Mouse (Mus musculus) thymus, postnatal 10 days (tissue): Measurements from ENCODE around the gene Cep131.

Experiments
- DNase-seq, 2 experiments: peaks; one replicate each; pipeline ENCODE4 v3.0.0; 2021; ENCODE audit warnings: low spot score in 2 of 2

The Cep131 gene

DNA sequence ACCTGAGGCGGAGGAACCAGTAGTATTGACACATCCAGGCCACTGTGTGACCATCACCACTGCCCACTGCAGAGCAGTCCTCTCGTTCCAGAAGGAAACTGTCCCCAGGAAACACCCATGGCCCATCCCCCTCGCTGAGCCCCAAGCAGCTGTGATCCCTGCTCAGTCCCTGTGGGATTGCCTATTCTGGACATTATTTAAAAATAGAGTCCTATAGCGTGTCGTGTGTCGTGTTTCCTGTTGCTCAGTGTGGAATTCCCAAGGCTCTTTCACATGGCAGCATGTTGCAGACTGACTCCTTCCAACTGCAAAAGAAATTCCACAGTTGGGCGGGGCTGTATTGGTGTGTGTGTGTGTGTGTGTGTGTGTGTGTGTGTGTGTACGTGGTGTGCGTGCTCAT lies 34.4 kb downstream of the Cep131 start:
- no peak for DNase-seq

DNA sequence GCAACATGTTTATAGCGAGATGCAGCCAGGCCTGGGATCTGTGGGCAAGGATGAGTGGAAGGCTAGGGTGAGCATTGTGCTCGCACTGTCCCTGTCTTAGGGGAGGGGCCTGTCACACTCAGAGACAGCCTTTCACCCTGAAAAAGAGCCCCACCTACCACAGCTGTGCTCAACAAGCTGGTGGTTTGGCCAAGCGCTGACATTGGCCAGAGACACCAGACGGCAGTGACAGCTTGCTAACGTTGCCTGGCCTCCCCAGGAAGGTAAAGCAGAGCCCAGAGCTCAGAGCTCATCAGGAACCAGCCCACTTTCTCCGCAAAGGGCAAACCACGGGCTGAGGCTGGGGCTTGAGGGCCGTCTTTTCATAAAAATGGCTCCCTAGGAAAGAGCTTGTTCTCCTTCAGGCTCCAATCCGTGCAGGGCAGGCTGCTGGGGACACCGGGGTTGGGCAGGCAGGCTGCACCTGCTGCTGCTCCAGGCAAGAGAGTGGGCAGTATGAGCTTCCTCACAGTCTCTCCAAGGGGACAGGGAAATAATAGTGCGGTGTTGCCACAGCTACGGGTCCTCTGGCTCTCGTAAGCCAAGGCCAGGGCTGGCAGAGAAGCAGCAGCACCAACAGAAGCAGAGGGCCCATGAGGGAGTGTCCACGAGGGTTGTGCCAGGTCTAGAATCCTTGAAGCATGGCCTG lies 35.4 kb downstream of the Cep131 start:
- no peak for DNase-seq

DNA sequence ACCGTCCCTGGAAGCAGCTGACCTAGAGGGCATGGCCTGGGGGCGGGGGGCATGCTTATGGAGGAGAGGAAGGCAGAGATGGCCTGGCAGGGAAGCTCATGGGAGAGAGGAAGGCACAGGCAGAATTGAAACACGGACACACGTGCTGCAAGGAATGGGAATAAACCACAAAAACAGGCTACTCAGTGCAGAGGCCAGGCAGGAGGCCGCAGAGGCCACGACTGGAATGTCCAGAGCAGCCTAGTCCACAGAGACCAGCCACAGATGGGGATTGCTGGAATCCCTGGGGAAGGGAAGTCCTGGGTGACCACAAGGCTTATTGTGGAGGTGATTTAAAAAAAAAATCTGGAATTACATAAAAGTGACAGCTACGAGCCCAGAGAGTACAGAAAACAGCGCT lies 37.6 kb downstream of the Cep131 start:
- no peak for DNase-seq

DNA sequence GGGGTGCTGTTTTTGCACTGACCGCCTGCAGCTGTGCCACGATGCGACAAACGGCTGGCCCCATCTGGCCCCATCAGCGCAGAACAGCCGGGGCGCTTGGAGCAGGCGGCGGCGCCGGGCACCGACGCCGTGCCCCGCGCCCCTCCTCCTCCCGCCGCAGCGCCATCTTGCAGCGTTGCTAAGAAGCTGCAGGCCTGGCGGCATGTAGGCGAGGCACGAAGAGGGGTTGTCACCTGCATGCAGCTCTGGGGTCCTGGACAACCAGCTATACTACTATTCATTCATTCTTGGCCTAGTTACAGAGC lies 38.4 kb downstream of the Cep131 start:
- DNase-seq: peak in 1 of 2 experiments; percentile 23

DNA sequence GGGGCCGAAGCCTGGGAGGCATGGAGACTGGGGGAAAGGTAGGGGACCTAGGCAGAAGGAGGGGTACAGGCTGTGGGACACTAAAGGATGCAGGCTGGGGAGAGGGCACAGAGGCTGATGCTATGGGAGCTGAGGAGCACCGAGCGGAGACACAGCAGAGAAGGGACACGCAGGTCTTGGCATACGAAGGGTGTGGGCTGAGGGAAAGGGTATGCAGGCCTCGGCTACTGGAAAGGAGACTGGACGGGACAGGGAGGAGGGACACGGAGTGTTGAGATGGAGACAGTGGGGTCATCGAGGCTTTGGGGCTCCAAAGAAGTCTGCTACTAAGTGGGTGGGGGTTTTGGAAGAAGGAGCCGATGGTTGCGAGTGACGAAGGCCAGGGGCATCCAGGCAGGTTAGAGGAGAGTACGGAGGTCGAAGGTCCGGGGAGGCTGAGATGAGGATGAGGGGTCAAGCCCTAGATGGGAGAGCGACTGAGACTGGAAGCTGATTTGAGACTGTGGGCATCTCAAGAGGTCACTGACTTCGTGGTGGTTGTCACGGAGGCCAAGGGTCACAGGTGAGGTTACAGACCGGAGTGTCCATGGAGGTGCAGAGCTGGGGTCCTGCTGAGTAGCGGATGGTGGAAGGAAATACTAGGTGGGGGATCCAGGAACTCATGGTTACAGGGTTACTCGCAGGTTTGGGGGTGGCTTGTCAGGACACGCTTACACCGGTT lies 38.9 kb downstream of the Cep131 start:
- DNase-seq: no peak

- no peak for DNase-seq
Observed at GRCm38 (mm10) chr11:120046553-120047191, 40.0 kb downstream of the Cep131 start, which contains the start of gene Aatk. Gene Aatk, minus strand, starts transcription at chr11:120047167.

DNA sequence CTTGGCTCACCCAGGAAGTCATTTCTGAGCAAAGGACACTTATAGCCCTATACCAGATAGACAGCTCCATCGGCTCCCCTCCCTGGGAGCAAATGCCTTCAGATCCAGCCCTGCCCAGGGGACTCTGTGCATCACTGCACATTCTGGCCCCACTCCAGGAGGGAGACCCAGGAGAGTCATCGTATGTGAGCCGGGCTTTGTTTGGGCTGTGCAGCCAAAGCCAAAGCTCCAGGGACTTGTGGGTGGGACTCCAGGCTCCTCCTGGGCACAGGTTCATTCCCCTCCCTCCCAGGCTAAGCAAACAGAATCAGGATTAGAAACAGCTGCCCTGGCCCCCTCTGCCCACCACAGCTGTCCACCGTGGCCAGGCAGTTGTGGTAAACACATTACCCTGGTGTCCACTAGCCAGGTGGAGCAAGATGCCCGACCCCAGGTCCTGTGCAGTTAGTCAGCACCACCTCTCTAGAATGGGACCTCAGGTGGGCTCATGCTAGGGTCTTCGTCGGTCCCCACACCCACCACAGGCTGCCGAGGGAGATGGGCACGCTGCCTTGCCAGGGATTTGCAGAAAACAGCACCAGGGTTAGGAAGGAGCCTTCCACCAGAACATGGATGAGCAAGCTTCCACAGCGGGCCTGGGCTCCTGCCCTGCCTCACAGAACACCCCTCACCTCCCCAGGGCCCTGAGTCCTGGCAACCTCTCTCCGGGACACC lies 40.6 kb downstream of the Cep131 start:
- DNase-seq: no peak

GRCm38 (mm10) chr11:120045341-120045740 lies 41.3 kb downstream of the Cep131 start:
- DNase-seq: no peak

DNA sequence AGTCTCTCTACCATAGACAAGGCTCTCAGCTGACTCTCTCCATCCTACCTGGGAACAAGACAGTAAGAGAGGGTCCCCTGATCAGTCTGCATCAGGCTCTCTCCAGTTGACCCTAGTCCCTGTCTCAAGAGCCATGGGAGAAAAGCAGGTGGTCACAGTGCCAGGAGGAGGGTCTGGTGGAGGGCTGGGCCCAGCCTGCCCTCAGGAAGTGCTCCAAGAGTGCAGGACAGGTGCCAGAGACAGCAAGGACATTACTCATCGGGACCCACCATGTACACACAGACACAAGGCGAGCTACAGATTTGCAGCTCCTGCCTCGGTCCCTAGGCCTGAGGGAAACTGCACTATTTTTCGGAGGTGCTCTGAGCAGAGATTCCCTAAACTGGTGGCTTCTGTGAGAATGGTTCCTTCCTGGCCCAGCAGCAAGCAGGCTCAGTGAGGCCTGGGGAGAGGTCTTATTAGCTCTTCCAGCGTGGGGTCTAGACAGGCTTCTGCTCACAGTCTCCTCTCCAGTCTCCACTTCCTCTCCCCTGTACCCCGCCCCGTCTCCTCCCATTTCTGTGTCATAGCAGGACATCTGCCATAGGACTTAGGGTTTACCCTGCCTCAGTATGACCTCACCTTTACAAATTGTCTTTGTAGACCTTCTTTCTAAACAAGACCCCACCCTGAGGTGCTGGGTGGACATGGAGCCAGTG lies 44.3 kb downstream of the Cep131 start:
- no peak for DNase-seq

DNA sequence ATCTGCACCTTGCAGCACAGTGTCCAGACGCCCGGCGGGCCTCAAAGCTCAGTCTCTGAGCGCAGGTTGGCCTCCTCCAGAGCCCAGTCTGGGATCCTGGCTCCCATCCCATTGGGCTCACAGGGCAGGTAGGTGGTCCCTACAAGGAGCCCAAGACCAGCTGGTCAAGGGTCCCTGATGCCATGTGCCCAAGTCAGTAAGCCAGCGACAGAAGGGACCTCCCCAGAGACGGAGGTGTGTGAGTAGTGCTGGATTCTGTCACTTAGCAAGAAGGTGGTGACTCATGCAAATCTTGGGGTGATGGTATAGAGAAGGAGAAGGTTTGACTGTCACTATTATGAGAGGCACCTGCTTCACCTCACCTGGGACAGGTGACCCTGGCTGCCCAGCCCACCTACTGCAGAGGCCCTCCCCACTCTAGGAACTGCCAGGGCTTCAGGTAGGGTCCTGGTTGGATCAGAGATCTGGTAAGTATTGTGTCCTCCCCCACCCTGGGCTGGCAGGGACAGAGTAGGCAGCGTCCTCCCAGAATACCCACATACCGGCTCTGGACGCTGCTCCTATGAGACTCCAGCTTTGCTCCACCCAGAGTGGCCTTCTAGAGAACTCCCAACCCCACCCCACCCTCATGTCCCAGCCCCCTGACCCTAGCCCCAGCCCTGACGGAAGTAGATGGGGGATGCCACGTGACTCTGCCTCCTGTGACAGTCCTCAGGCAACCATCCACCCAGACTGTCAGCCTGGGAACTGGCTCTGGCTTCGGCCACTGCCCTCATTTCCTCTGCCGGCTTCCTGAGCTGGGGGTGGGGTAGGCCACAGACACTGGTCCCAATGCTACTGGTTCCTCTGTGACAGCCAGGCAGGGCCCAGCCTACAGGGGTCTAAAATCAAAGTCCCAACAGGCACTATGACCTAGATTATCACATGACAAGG lies 45.2 kb downstream of the Cep131 start:
- no peak for DNase-seq

- DNase-seq: no peak
Observed at GRCm38 (mm10) chr11:120040440-120040839, 46.2 kb downstream of the Cep131 start.

DNA sequence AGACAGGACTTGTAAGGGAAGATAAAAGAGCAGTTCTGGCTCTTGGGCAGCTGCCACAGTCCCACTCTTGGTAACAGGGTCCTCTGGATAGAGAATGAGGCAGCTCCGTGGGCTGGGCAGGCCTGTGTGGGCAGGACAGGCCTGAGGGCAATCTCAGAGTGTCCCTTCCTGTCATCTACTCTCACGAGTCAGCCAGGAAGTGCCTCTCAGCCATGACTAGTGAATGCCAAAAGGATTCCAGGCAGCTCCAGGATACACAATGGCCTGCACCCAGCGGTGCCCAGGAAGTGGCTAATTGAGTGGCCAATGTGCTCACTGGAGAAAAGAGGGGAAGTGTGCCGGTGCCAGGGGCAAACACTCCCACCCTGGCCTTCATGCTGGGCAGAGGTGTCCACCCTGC lies 47.0 kb downstream of the Cep131 start:
- DNase-seq: no peak

DNA sequence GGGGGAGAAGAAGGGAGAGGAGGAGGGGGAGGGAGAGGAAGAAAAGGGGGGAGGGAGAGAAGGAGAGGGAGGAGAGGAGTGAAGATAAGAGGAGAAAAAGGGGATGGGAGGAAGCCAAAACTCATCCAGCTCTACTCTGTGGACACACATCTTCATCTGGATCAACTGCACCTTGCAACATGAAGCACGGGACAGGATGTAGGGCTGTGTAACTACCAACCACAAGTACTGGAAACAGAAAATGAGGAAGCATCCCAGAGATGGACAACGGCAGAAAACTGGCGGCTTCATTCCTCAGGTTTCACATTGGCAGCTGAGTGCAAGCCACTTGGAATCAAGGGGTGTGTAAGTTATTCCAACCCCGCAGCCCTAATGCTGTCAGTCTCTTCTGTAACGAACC lies 51.9 kb downstream of the Cep131 start:
- DNase-seq: no peak

DNA sequence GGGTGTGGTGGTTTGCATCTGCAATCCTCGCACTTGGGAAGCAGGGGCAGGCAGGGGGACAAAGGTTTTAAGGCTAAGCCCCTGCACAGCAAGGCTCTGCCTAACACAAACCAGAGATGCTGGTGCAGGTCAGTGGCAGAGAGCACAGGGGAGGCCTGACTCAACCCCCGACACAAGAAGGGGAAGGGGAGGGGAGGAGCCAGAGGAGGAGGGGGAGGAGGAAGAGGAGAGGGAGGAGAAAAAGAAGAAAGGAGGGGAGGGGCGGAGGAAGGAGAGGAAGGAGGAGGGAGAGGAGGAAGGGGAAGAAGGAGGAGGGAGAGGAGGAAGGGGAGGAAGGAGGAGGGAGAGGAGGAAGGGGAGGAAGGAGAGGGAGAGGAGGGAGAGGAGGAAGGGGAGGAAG lies 52.3 kb downstream of the Cep131 start:
- no peak for DNase-seq

GRCm38 (mm10) chr11:120033473-120033872 lies 53.2 kb downstream of the Cep131 start:
- DNase-seq: no peak

DNA sequence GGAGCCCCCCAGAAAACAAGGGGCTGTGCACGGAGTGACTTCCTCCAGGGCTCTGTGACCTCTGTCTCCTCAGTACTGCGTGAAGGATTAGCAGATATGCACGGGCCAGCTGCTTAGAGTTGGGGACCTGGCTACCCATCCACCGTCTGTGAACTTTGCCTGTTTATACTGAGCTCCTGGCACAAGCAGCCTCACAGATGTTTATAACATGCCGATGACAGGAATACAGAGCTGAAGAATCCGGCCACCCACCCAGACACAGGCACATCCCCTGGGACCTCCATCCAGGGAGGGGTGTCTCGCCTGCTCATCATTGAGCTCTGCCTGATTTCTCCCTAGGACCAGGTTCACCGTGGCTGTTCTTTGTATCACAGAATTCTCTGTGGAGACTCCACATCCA lies 54.6 kb downstream of the Cep131 start:
- no peak for DNase-seq

- peak in 1 of 2 experiments; percentile 41 for DNase-seq
Observed at GRCm38 (mm10) chr11:120030145-120030901, 56.3 kb downstream of the Cep131 start.

DNA sequence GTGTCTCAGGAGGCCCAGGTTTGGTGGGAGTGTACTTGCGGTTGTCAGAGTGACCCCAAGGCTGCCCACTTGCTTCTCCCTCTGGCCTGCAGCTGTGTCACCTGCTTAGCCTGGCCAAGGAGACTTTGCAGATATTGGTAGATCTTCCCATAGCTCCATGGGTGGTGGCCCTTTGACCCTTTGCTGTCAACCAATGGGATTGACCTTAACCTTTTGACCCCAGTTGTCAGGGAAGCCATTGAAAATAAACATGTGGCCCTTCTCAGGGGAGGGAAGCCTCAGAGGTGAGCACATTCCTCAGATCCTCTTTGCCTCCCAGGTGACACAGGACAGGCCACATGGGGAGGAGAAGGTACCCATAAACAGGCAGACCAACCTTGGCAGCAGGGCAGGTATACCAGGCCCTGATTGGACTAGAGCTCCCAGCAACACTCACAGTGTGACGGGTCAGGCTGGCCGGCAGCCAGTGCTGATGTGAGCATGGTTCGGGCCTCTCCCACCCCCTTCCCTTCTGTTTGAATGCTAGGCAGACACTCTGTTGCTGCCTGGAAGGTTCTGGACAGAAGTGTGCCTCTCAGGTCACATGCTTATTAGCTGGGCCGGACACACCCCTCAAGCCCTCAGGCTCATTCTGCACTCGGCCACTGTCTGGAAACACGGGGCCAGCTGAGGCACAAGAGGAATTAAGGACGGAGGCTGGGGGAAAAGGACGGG lies 57.0 kb downstream of the Cep131 start:
- no peak for DNase-seq

GRCm38 (mm10) chr11:120028319-120029092 lies 58.1 kb downstream of the Cep131 start:
- no peak for DNase-seq
